Mouse (Mus musculus) lung, adult 2 months (tissue): ENCODE data around the gene Cpxm1.

Experiments used
- CTCF ChIP-seq: fragments of 200-500 bp; IDR thresholded peaks from 2 replicates; pipeline ENCODE4 v1.5.1; 2011; ENCODE audit warnings: mild to moderate bottlenecking, low read length, control low read depth; ENCODE audit not compliant: insufficient read depth
- POLR2A ChIP-seq: fragments of 200-500 bp; IDR thresholded peaks from 2 replicates; pipeline ENCODE4 v1.6.1; 2011; ENCODE audit warnings: low read depth, mild to moderate bottlenecking, control low read depth, low read length, borderline replicate concordance; ENCODE audit errors: extremely low read depth

DNA sequence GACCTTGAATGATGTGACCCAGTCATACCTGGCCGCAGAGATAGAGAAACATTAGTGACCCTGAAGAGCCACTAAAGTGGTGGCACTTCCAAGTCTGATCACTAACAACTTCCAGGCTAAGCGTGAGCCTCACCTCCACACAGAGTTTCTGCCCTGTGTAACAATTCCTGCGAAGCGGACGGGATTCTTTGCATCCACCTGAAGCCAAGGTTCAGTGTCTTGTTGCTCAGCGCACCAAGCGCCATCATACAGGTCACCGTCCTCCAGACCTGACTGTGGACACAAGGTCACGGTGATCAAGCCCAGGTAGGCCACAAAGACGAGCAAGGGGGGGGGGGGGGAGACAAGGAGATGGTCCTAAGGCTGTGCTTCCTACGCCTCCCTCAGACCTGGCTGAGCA is 1.7 kb downstream of the Cpxm1 start:
- TF ChIP-seq CTCF (no peak), POLR2A (no peak)
